Mouse (Mus musculus): ENCODE data around the gene Tbkbp1.

GRCm38 (mm10) chr11:97124266-97125036 lies 26.8 kb downstream of the Tbkbp1 start:
- TF ChIP-seq CTCF (IDR thresholded peaks at IDR 0.05; ENCODE audit: low read depth) (no peak), EP300 (IDR thresholded peaks at IDR 0.05; ENCODE audit: low read depth) (no peak)

All from liver, embryonic 14.5 days (tissue).